Mouse (Mus musculus): ENCODE results near the gene Adamts4.

DNA sequence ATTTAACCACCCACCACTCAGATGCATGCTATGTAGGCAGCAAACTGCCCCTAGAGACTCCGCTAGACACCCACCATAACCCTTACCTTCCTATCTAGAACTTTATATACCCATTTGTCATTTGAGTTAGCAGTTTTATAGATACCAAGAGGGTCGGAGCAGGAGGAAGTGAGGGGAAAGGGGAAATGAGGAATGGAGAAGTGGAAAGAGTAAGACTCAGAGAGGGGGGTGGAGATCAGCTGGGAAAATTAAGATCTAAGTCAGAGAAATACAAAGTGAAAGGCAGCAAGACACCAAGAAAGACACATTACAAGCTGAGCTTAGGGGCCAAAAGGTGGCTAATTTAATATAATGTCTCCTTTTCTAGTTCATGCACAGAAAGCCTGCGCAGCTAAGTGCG, 15.7 kb upstream of the Adamts4 start:
- TF ChIP-seq POLR2A (IDR thresholded peaks at IDR 0.05; ENCODE audit: borderline replicate concordance, extremely low read depth, insufficient read depth, insufficient read length, poor library complexity, severe bottlenecking) (no peak), CTCF (IDR thresholded peaks at IDR 0.05; ENCODE audit: borderline replicate concordance, extremely low read depth, insufficient read depth, insufficient read length) (no peak)

Data from brain, embryonic 14.5 days (tissue).